Mouse (Mus musculus) T-helper 2 cell (primary cell): ENCODE results near the gene Pde5a.

ENCODE experiments used
- in situ Hi-C: fragments of 300-600 bp; cut with MboI, MseI; formaldehyde crosslinking; loops from one replicate; pipeline ENCODE4 v1.15.1; 2025; ENCODE audit warnings: high pct_unique_total_duplicates

The Pde5a gene

GRCm38 (mm10) chr3:122763240-122763761 is 34.6 kb downstream of the Pde5a start:
- in situ Hi-C loops: no loop called here

GRCm38 (mm10) chr3:122763768-122764167 is 35.0 kb downstream of the Pde5a start:
- in situ Hi-C loops: no loop called here

DNA sequence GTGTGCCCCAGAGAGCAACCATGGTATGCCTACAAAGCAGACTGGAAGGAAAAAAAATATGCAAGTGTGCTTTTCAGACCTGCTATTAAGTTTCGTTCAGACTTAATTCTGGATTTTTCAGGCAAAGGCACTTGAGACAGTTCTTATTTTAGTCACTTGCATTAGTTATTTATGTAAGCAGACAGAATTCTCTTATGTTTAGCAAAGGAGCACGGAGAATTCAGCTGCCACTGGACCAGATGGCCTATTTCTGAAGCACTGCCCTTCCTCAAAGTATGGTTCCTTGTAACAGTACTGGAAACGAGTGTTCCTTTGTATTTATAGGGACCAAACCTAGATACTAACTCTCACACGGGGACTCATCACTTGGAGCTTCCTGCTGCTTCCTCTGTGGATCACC is 38.2 kb downstream of the Pde5a start:
- in situ Hi-C loops: no loop called here

DNA sequence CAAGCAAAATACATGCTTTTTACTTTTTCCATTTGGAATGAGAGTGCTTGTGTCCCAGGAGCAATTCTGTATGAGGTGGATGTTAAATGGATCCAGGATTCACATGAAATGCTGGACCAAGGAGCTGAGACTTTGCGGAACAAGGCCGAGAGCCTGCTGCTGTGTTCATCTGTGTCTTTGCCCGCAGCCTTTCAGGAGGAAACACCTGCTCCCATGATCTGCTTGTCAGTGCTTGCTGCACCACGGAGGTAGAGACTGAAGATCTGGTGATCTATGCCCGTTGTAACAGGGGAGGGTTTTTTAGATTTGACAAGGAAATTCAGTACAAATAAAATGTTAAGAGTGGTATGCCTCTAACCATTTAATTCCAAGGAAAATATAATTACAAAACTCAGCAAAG is 39.1 kb downstream of the Pde5a start:
- in situ Hi-C loops: no loop called here

DNA sequence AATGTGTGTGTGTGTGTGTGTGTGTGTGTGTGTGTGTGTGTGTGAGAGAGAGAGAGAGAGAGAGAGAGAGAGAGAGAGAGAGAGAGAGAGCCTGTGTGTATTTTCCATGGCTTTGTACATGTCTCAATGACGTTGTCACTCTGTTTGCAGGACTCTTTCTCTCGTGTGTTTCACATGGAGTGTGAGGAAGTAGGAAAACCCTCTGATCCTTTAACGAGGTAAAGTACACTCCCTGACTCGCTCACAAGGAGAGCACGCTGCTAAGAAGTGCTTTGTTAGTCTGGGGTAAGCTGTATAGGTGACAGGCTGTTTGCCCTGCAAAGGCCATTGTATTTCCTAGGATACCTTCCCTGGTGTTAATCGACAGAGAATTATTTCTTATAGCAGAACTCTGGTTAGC is 52.7 kb downstream of the Pde5a start:
- in situ Hi-C loops: no loop called here

DNA sequence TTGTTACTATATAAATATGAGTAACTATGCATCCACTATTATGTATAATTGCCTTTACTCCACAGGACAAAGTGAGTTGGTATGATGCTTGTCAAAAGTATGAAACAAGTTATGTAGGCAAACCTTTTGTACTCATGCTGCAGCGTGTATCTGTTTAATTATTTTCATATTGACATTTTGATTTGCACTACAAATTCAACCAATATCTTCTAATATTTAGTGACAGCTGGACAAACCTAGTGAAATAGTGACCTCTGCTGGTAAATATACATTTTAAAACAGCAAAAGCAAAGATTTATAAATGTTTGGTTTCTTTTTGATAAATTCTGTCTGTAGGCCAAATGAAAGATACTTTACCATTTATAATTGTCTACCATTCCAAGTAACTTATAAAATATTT is 55.5 kb downstream of the Pde5a start:
- in situ Hi-C loops: no loop called here

GRCm38 (mm10) chr3:122788314-122788713 is 59.6 kb downstream of the Pde5a start:
- in situ Hi-C loops: no loop called here

GRCm38 (mm10) chr3:122789544-122789943 is 60.8 kb downstream of the Pde5a start:
- in situ Hi-C loops: no loop called here

DNA sequence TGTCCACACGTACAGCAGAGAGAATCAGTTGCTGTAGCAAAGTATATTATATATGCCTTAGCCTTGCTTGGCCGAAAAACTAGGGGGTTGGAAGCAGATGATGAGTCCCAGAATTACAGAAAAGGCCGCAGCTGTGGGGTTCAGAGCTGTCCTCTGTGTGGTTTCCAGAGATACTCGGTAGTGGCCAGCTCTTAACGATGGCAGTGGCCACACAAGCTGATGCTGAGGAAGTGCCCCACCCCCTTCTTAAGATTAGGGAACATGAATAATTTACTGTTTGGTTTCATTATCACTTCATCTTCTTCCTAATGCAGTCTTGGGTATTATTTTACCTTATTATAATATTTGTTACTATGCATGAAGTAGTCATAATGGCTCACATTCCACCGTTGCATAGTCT is 71.3 kb downstream of the Pde5a start:
- in situ Hi-C loops: no loop called here

- in situ Hi-C loops: no loop called here
Measured at GRCm38 (mm10) chr3:122800553-122801435, 72.0 kb downstream of the Pde5a start.

DNA sequence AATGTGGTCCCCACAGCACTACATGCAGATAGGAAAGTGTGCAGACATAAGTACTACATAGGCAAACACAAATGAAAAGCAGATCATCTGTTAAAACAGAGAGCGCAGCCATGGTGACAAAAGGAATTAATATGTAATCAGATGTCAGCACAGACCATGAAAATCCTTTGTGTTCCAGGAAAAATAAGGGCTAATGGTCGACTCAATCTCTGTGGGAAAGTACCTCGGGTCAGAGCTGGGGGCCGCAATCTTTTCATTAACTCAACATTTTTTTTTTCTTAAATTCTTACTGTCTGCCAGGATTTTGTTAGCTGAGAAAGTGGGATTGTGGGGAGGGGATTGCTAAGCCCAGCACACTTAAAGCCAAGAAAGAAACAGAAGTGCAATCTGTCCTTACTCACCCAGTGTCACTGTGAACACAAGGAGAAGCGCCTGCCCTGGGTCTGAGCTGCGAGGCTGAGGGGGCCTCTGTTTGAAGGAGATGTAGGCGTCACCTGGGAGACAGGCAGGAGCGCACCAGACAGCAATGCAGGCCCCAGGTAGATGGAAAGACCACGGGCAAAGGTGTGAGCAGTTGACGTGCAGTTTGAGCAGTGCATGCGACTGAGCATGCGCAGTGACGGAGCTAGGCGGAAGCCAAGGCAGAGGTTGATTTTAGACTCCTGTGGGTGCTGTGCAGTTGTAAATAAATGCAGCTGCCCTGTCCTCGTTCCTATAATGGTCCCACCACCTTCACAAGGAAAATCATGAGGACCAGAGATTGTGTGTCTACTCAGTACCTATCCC is 72.9 kb downstream of the Pde5a start:
- in situ Hi-C loops: no loop called here

DNA sequence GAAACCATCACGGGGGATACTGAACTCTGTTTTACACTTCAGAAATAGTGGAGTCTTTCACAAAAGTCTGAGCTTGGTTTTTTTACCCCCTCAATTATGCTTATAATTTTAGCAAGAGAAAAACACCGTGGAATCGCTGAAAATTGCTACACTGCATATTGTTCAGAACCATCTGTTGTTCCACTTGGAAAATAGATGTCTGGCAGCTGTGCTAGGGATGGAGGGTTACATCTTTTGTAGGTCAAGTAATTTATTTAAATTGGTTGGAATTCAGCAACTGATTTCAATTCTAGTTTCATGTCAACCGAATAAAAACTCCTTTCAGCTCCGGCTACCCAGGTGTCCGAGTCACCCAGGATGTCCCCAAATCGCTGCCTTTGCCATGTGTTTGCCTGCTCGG is 78.6 kb downstream of the Pde5a start:
- in situ Hi-C loops: no loop called here

DNA sequence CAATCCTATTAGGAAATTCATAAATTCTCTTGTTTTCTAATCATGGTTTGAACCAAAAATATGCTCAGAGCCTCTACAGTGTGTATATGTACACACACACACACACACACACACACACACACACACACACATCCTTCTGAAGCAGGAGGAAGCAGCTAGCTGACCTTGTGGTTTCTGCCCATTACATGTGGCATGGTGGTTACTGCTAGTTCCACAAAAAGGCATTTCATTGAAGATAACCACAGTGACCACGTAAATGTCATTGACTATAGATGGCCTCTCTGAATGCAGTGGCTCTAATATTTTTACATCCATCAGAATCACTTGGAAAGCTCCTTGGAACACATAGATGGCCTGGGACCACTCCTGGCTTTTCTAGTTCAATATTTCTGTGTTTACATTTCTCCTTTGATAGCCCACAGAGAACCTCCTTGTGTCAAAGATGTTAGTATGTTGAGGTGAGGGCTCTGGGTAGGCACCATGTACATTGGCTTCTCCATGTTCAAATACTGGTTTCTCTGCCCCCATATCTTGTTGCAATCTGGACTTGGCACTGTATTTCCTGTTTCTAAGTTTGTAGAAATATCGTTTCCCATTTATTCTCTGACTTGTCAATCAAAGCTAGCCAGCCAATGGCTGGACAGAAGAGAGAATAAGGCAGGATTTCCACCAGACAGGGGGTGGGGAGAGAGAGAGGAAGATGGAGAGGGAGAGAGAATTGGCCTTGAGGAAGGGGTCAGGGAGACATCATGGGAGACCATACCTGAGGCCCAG is 81.5 kb downstream of the Pde5a start:
- in situ Hi-C loops: no loop called here

DNA sequence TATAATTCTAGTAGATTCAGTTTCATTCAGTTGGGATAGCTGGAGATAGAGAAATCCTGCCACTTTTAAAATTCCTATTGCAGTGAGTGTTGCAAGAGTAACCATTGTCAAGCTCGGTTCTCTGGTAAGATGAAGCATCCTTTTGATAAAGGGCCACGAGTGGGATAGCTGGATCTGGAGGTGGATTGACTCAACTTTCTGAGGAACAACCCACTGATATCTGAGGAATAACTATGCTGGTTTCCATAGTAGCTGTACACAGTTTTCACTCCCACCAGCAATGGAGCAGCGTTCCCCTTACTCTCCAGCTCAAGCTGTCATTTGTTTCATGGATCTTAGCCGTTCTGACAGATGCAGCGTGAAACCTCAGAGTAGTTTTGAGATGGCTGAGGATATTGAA is 82.2 kb downstream of the Pde5a start:
- in situ Hi-C loops: no loop called here

DNA sequence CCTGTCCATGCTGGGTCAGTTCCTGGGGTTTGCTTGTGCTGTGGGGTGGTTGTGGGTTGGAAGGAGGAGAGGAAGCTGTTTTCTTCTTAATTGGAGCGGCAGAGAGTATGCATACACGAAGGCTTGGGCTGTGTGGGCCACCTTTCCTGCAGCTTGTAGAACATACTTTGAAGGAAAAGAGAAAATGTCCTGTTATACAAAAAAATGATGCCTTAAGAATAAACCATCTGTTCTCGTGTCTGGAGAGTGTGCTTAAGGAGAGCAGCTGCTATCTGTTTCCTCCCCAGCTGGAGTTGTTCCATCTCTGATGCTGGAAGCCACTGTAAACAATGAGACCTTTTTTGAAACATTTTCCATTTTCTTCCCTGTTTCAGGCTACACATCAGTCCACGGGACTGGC is 85.8 kb downstream of the Pde5a start:
- in situ Hi-C loops: no loop called here

- in situ Hi-C loops: no loop called here
Measured at GRCm38 (mm10) chr3:122818282-122818681, 89.5 kb downstream of the Pde5a start.

DNA sequence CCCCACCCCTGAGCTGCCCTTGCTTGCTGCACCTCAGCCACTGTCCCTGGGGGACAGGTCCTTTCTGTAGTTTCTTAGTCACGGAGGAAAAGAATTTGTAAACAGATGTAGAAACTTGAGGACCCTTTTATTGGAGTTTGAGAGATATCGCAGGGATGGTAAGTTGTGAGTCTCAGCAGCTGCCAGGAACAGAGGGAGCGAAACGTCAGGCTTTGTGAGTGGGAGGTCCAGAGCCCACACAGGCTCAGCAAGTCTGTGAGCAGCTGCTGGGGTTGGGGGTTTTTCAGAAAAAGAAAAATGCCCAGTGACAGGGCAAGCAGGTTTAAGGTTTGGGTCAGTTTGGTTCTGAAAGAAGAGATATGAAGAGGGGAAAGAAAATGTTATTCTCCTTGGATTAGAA is 92.0 kb downstream of the Pde5a start:
- in situ Hi-C loops: no loop called here

DNA sequence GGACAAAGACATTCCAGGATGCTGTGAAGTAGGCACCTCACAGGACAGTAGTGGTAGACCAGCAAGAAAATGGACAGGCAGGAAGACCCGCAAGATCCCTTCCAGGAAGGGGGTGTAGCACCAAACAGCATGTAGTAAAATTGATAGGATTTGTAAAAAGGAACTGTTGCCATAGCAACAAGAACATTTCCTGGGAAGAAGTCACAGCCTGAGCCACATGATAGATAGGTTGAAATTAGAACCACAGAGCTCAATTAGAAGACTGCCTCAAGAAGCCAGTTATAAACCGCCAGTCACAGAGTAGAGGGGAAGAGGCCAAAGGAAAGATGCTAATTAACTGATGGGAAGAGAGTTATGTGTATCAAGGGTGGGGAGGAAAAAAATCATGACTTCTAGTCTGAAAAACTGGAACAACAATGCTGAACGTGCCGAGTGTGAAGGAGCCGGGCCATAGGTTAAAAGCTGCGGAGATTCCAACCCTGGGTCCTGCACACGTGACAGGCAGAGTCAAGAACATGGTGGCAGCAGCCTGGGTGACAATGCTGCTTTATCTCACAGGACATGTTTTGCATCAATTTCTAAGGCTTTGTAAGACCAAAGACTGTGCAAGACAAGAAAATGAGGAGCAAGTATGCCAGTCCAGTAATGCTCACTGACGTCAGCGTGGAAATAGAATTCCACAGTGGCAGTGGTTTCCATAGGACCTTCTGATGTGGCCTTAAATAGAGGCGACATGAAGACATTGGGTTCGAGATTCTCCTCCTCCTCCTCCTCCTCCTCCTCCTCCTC is 99.7 kb downstream of the Pde5a start:
- in situ Hi-C loops: no loop called here

GRCm38 (mm10) chr3:122834519-122834918 is 105.8 kb downstream of the Pde5a start:
- in situ Hi-C loops: no loop called here

DNA sequence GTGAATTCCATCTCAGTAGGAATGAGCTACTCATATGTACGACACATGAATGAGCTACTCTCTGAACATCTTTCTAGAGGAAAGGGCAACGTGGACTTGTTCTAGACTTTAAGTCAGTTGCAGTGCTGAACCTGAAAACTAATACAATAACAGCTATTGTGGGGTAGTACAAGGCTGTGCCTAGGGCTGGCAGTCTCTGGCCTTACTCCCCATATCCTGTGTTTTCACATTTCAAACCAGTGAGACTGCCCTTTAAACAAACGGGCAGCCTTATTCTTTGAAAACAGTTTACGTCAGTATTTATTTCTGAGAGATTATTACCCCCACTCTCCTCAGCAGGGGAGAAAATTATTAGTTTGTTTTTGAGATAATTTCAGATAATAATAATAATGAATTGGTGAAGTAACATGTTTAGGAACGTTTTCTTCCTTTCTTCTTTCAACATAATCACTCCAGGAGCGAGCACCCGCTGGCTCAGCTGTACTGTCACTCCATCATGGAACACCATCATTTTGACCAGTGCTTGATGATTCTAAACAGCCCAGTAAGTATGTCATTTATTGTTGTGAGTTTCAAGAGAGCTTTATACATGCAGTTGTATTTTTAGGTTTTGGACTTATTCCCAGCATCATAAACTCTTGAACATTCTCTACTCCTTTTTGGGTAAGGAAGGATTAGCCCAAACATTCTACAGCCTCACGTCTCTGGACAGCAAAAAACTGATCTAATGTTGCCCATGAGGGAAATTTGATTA is 106.5 kb downstream of the Pde5a start:
- in situ Hi-C loops: no loop called here
